Mouse (Mus musculus): ENCODE data around the gene She.

GRCm38 (mm10) chr3:89889841-89890430 is 58.8 kb downstream of the She start:
- TF ChIP-seq CTCF (IDR thresholded peaks at IDR 0.05) (no peak), EP300 (IDR thresholded peaks at IDR 0.05) (no peak)
